Mouse (Mus musculus) heart, adult 11 months (tissue): ENCODE measurements around the gene Catip.

Experiments used
- DNase-seq: peaks from one replicate; pipeline ENCODE4 v3.0.0; 2022

The Catip gene

DNA sequence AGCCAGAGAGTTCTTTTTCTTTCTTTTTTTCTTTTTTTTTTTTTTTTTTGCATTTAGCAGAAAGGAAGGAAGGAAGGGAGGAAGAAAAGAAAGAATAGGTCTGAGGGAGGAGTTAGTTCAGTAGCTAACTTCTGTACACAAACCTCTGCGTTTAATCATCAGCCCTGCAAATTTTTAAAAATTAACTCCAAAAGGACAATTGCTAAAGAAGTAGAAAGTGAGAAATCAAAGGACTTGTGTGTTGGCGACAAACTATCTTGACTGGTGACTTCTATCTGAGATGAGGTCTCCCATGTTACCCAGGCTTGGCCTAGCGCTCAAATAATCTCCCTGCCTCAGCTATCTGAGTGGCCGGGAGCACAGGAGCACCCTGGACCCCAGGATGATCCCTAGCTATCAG lies 42.3 kb downstream of the Catip start:
- no peak for DNase-seq

- no peak for DNase-seq
Measured at GRCm38 (mm10) chr1:74408589-74409504, 46.9 kb downstream of the Catip start, which contains the start of gene Vil1. Vil1 (plus strand) TSS chr1:74409376.

DNA sequence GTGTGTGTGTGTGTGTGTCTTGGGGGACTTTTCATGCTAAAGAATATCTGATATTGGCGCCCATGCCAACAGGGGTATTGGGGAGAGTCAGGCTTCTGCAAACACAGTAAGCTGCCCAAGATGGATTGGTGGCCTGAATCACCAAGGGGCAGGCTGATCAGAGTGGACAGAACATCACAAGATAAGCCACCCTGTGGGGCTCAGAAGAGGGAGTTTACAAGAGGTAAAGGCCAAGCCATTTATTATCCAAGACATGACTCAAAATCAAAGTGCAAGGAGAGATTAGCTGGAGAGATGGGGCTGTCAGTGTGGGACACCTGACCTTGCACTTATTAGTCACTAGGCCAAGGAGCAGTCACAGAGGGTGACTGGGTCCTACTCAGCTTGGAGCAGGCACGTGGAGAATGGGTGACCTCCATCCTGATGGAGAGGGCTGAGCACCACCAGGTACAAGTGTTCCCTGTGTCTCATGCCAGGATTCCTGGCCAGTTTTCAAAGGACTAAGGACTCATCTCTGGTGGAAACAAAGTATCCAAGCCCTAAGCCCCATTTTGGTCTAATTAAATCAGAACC lies 49.9 kb downstream of the Catip start:
- DNase-seq, result no peak

GRCm38 (mm10) chr1:74412711-74413110 lies 50.8 kb downstream of the Catip start:
- DNase-seq, result no peak

GRCm38 (mm10) chr1:74415143-74415542 lies 53.2 kb downstream of the Catip start:
- DNase-seq, result no peak
